Mouse (Mus musculus) neural tube, embryonic 12.5 days (tissue): ENCODE measurements at regions not wholly inside any gene's neighbourhood (a gene's known extent, or its start where the extent isn't known, plus 50 kb on each side); places are given as distances from the start of the nearest gene placed in this dataset.

Source experiments
- ATAC-seq: fragments of 200-750 bp; cut with Nextera tagmentation; 2 replicates; pipeline ENCODE4 v1.8.0; 2017; ENCODE audit warnings: low read depth, mild to moderate bottlenecking, moderate TSS enrichment, moderate library complexity; ENCODE audit not compliant: low FRiP score
- H3K27ac ChIP-seq: fragments of 300-500 bp; sonication (generic); 2 replicates; pipeline ENCODE4 v1.5.1; 2016
- H3K27me3 ChIP-seq: fragments of 300-500 bp; sonication (generic); replicated peaks from 2 replicates; pipeline ENCODE4 v1.6.1; 2016; ENCODE audit warnings: mild to moderate bottlenecking
- H3K36me3 ChIP-seq: fragments of 300-500 bp; sonication (generic); 2 replicates; pipeline ENCODE4 v1.6.1; 2016; ENCODE audit warnings: mild to moderate bottlenecking
- H3K4me1 ChIP-seq: fragments of 300-500 bp; sonication (generic); 2 replicates; pipeline ENCODE4 v1.6.1; 2016
- H3K4me2 ChIP-seq: fragments of 300-500 bp; sonication (generic); replicated peaks from 2 replicates; pipeline ENCODE4 v1.6.1; 2016; ENCODE audit warnings: mild to moderate bottlenecking
- H3K4me3 ChIP-seq: fragments of 300-500 bp; sonication (generic); 2 replicates; pipeline ENCODE4 v1.5.1; 2016
- H3K9ac ChIP-seq: fragments of 300-500 bp; sonication (generic); 2 replicates; pipeline ENCODE4 v1.6.1; 2016; ENCODE audit warnings: mild to moderate bottlenecking
- H3K9me3 ChIP-seq: fragments of 300-500 bp; sonication (generic); 2 replicates; pipeline ENCODE4 v1.6.1; 2016; ENCODE audit warnings: mild to moderate bottlenecking
- WGBS: fragments of 180-500 bp; shearing (Covaris S2); methylation state at CpG from one replicate; pipeline ENCODE4 v1.1.7; 2016; 5-methylcytosine and 5-hydroxymethylcytosine counted together

DNA sequence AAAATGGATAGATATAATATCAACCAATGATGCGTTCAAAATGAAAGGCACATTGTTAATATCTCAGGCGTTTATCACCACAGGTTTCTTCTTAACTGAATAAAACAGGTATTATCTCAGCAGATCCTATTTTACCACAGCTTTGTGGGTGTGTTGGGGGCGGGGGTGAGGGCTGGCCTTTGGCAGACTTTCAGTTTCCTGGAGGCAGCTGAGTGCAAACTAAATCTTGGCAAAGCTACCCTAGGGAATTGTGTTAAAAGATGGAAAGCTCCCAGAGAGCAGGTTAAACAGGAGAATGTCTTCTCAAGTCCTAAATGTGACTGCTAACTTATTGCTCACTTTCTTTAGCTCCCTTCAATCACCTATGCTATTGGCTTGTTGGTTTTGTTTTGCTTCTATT, 223.8 kb downstream of the Kdm4c start:
- no peak overlapping the region for H3K9ac ChIP-seq
- H3K27ac ChIP-seq = no peak overlapping the region
- H3K36me3 ChIP-seq = no peaks in the 10 kb centered on the region
- 69% methylated on average over 3 of the region's 3 CpGs for WGBS
- no peaks in the 10 kb centered on the region for H3K9me3 ChIP-seq
- no peaks in the 10 kb centered on the region for H3K4me1 ChIP-seq
- no peak overlapping the region for H3K4me2 ChIP-seq
- no peak for ATAC-seq
- H3K27me3 ChIP-seq = no peaks in the 10 kb centered on the region
- H3K4me3 ChIP-seq = no peak overlapping the region

DNA sequence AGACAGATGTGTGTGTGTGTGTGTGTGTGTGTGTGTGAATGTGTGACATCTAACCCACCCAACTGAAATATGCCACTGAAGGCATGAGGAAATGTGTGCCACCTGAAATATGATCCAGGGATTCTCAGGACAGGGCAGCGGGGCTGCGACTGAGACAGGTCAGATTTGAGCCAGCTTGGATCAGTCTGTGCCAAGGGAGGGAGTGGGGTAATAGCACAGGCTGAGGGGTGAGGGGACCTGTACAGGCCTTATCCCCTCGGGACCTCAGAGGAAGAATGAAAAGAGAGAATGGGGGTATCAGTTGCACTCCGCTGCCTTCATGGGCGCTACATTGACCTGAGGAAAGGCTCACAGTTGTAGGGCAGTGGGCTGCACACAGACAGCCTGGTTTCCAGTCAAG, 270.2 kb downstream of the Kdm4c start:
- WGBS = 86% methylated on average over 5 of the region's 5 CpGs

DNA sequence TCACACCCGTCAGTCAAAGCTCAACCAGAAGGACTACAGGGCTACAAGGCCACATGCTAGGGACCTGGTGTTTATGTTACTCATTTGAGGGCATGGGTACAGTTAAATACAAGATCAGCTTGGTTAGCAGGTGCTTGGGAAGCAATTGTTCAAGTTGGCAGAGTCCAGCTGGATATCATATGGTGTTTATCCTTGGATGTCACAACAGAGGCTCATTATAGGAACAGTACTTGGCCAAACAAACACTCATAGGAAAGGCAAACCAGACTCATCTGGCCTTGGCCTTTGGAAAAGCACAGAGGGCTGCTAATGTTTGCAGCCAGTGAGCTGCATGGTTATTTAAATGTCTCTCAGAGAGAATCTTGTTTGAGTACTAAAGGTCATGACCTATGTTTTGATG, 311.6 kb downstream of the Kdm4c start:
- H3K9ac ChIP-seq = no peak overlapping the region
- no peak overlapping the region for H3K4me2 ChIP-seq
- ATAC-seq = no peak
- no peaks in the 10 kb centered on the region for H3K9me3 ChIP-seq
- H3K4me3 ChIP-seq = no peak overlapping the region
- no peaks in the 10 kb centered on the region for H3K4me1 ChIP-seq
- no peak overlapping the region for H3K27ac ChIP-seq
- H3K27me3 ChIP-seq = no peaks in the 10 kb centered on the region
- 77% methylated on average over 1 of the region's 1 CpGs for WGBS
- H3K36me3 ChIP-seq = no peaks in the 10 kb centered on the region

More for the DNA sequence above, 270.2 kb downstream of the Kdm4c start:
- H3K4me3 ChIP-seq = no peak overlapping the region
- H3K4me2 ChIP-seq = no peak overlapping the region
- no peaks in the 10 kb centered on the region for H3K9me3 ChIP-seq
- H3K36me3 ChIP-seq = no peaks in the 10 kb centered on the region
- H3K4me1 ChIP-seq = no peaks in the 10 kb centered on the region
- H3K27me3 ChIP-seq = no peaks in the 10 kb centered on the region
- no peak overlapping the region for H3K9ac ChIP-seq
- H3K27ac ChIP-seq = no peak overlapping the region
- ATAC-seq = no peak

DNA sequence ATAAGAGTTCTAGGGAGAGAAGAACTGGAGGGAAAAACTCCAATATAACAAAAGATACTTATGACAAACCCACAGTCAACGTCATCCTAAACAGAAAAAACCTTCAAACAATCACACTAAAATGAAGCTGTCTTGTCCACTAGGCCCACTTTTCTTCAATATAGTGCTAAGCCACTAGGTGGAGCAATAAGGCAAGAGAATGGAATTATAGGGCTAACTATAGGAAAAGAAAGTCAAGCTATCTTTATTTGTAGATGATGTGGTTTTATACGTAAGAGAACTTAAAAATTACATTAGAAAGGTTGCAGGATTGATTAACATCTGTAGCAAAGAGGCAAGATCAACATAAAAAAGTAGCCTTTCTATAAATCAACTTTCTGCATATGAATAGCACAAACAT, 321.3 kb downstream of the Kdm4c start:
- Histone ChIP-seq H3K4me2 (no peak overlapping the region), H3K36me3 (no peaks in the 10 kb centered on the region), H3K9me3 (no peaks in the 10 kb centered on the region), H3K27ac (no peak overlapping the region), H3K4me1 (no peaks in the 10 kb centered on the region), H3K27me3 (no peaks in the 10 kb centered on the region), H3K9ac (no peak overlapping the region), H3K4me3 (no peak overlapping the region)
- WGBS = 34% methylated on average over 2 of the region's 2 CpGs
- 0 out of 2 replicates have a peak, but pooled peaks have one; percentile 44 for ATAC-seq

DNA sequence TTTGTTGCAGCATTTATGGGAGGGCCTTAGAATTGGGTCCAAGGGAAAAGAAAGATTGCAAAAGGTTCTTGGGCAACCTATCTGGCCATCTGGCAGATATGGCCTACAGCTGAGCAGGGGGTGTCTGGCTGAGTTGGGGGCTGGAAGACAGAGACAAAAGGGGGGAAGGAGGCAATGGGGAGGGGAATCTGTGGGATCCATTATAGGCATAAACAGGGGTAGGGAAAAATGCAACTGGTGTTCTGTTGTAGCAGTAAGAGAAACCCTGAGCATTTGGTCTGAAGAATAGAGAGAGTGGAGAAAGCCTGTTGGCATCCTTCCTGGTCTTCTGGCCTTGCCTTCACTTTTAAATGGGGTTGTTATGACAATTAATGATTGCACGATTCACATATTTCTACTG, 344.1 kb downstream of the Kdm4c start:
- H3K9me3 ChIP-seq = no peaks in the 10 kb centered on the region
- no peaks in the 10 kb centered on the region for H3K36me3 ChIP-seq
- no peak overlapping the region for H3K4me3 ChIP-seq
- H3K4me1 ChIP-seq = no peaks in the 10 kb centered on the region
- no peak overlapping the region for H3K9ac ChIP-seq
- WGBS = 89% methylated on average over 1 of the region's 1 CpGs
- ATAC-seq = no peak
- no peaks in the 10 kb centered on the region for H3K27me3 ChIP-seq
- H3K27ac ChIP-seq = no peak overlapping the region
- H3K4me2 ChIP-seq = no peak overlapping the region

DNA sequence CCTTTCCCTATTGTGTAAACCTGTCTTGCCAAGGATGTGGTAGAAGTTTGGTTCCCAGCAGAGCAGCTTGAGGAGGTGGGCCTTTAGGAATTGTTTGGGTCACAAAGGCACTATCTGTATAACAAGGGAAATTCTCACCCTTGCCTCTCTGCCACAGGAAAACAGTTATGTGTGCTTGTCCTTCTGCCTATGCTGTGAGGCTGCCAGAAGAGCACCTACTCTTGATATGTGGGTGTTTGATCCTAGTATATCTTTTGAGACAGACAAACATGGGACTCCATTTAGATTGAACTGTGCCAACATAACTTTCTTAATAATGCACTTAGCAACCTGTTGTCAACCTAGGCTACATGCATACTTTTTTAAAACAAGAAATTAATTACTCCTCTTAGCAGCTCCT, 344.8 kb downstream of the Kdm4c start:
- H3K4me2 ChIP-seq = no peak overlapping the region
- no peaks in the 10 kb centered on the region for H3K27me3 ChIP-seq
- no peaks in the 10 kb centered on the region for H3K4me1 ChIP-seq
- no peak overlapping the region for H3K9ac ChIP-seq
- no peak overlapping the region for H3K4me3 ChIP-seq
- no peaks in the 10 kb centered on the region for H3K9me3 ChIP-seq
- no peaks in the 10 kb centered on the region for H3K36me3 ChIP-seq
- ATAC-seq = no peak
- no peak overlapping the region for H3K27ac ChIP-seq

DNA sequence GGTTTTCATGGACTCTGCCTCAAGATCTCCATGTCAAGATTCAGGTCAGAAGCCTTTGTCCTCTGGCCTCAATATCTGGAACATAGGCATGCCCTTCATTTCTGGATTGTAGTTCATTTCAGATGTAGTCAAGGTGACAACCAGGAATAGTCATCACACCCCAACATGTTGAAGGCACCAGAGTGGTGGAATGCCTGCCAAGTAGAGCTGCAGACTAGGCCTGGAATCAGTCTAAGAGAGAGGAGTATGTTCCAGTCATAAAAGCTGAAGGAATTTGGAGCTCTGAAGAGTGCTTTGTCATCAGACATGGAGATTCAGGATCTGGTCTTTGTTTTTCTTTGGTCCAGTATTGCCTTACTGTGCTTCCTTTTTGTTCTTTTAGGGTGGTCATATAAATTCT, 346.5 kb downstream of the Kdm4c start:
- Histone ChIP-seq H3K27ac (no peak overlapping the region), H3K4me2 (no peak overlapping the region), H3K9me3 (no peaks in the 10 kb centered on the region), H3K4me1 (no peaks in the 10 kb centered on the region), H3K36me3 (no peaks in the 10 kb centered on the region), H3K4me3 (no peak overlapping the region), H3K9ac (no peak overlapping the region), H3K27me3 (no peaks in the 10 kb centered on the region)
- ATAC-seq = no peak

DNA sequence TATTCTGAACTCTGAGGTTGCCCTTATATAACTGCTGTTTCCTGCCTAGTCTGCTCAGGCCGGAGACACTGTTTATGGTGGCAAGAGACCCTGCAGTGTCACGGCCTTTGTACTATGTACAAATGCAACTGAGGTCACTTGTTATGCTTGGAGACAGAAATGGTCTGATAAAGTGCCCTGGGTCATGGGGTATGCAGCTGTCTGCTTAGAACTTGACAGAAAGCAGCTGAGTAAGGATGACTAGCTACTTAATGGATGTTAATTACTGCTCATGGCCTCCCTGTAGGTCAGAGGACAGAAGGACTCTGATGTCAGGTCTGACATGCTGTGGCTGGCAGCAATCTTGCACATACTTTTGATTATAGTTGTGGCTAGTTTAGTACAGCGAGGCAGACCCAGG, 370.7 kb downstream of the Kdm4c start:
- no peak for ATAC-seq
- WGBS = 30% methylated on average over 3 of the region's 3 CpGs
- no peak overlapping the region for H3K27ac ChIP-seq

More for the DNA sequence above, 370.7 kb downstream of the Kdm4c start:
- Histone ChIP-seq H3K9me3 (no peaks in the 10 kb centered on the region), H3K9ac (no peak overlapping the region), H3K4me1 (no peaks in the 10 kb centered on the region), H3K4me3 (no peak overlapping the region), H3K4me2 (no peak overlapping the region), H3K27me3 (no peaks in the 10 kb centered on the region), H3K36me3 (no peaks in the 10 kb centered on the region)
